Mouse (Mus musculus) stomach, embryonic 14.5 days (tissue): ENCODE data around the gene Ogfod3. TPM values are rescaled to one million over a fixed set of nuclear protein-coding genes. Genes with fewer than 3 reads are reported as not detected.

Experiments
- ATAC-seq: fragments of 200-750 bp; cut with Nextera tagmentation; 2 replicates; pipeline ENCODE4 v1.8.0; 2017; ENCODE audit warnings: low read depth, moderate TSS enrichment; ENCODE audit not compliant: insufficient number of reproducible peaks, insufficient read depth, low FRiP score
- H3K27ac ChIP-seq: fragments of 300-500 bp; sonication (generic); 2 replicates; pipeline ENCODE4 v1.5.1; 2014; ENCODE audit warnings: mild to moderate bottlenecking, low read length, moderate library complexity, mixed read lengths
- H3K27me3 ChIP-seq: fragments of 300-500 bp; sonication (generic); 2 replicates; pipeline ENCODE4 v1.6.1; 2014; ENCODE audit warnings: low read length, control low read depth, mixed read lengths; ENCODE audit not compliant: control insufficient read depth, insufficient read depth
- H3K36me3 ChIP-seq: fragments of 300-500 bp; sonication (generic); 2 replicates; pipeline ENCODE4 v1.6.1; 2014; ENCODE audit warnings: mild to moderate bottlenecking, control low read depth, low read length, moderate library complexity, mixed read lengths; ENCODE audit not compliant: control insufficient read depth, insufficient read depth
- H3K4me1 ChIP-seq: fragments of 300-500 bp; sonication (generic); 2 replicates; pipeline ENCODE4 v1.6.1; 2014; ENCODE audit warnings: low read length, control low read depth, mixed read lengths; ENCODE audit not compliant: control insufficient read depth, insufficient read depth
- H3K4me2 ChIP-seq: fragments of 300-500 bp; sonication (generic); replicated peaks from 2 replicates; pipeline ENCODE4 v1.6.1; 2014; ENCODE audit warnings: low read depth, low read length, control low read depth
- H3K4me3 ChIP-seq: fragments of 300-500 bp; sonication (generic); 2 replicates; pipeline ENCODE4 v1.5.1; 2014; ENCODE audit warnings: low read depth, low read length, control low read depth
- H3K9ac ChIP-seq: fragments of 300-500 bp; sonication (generic); replicated peaks from 2 replicates; pipeline ENCODE4 v1.6.1; 2014; ENCODE audit warnings: low read depth, mild to moderate bottlenecking, control low read depth, low read length, moderate library complexity, mixed read lengths
- H3K9me3 ChIP-seq: fragments of 300-500 bp; sonication (generic); 2 replicates; pipeline ENCODE4 v1.6.1; 2016; ENCODE audit warnings: low read depth, low read length, control low read depth; ENCODE audit not compliant: control insufficient read depth
- WGBS: fragments of 180-500 bp; shearing (Covaris S2); extraction: QIAGEN DNeasy Blood & Tissue Kit; methylation state at CpG from one replicate; pipeline ENCODE4 v1.1.7; 2014; 5-methylcytosine and 5-hydroxymethylcytosine counted together
- polyA plus RNA-seq: library from polyadenylated mRNA; unstranded; fragments of >200 nt; fragmentation: Nextera tagmentation; extraction: Ambion mirVana; gene quantifications from 2 replicates; pipeline ENCODE4 v1.2.1, GENCODE M21; 2014

Gene Ogfod3
- polyA plus RNA-seq, 1 experiment from 2014 or later: 34.7 TPM

GRCm38 (mm10) chr11:121148193-121148592, 56.3 kb downstream of the Ogfod3 start:
- H3K9me3 ChIP-seq: no peaks in the 10 kb centered on the region
- H3K4me3 ChIP-seq: no peak overlapping the region
- no peaks in the 10 kb centered on the region for H3K27me3 ChIP-seq
- no peak overlapping the region for H3K4me2 ChIP-seq
- no peak overlapping the region for H3K27ac ChIP-seq
- H3K9ac ChIP-seq: no peak overlapping the region
- ATAC-seq: no peak
- WGBS: 80% methylated on average over 3 of the region's 3 CpGs
- no peaks in the 10 kb centered on the region for H3K36me3 ChIP-seq
- H3K4me1 ChIP-seq: no peaks in the 10 kb centered on the region

DNA sequence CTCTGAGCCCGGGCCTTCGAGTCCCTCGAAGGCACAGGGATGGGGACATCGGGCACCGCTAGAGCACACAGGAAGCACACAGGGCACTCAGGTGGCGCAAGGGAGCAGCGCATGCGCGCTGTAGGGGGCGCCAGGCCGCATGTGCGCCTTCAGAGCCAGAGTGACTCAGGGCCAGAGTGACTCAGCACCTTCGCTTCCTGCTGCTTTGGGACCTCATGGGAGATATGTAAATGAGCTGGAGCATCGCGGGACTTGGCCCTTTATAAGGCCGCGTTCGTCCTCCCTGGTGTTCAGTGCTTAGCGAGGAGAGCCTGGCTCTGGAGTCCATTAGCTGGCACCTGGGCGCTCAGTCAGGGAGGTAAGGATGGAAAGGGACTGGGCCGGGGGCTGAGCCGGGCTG, 58.6 kb downstream of the Ogfod3 start, which contains the start of gene Tex19.1:
Tex19.1 (plus strand) TSS at position 279 of the 400 bp plus-strand sequence.
- Histone ChIP-seq H3K27me3 (no peaks in the 10 kb centered on the region), H3K9ac (no peak within 1 kb of the TSS), H3K27ac (no peak within 1 kb of the TSS), H3K4me2 (no peak within 1 kb of the TSS), H3K36me3 (no peaks in the 10 kb centered on the region), H3K9me3 (no peaks in the 10 kb centered on the region), H3K4me1 (no peaks in the 10 kb centered on the region), H3K4me3 (no peak within 1 kb of the TSS)
- ATAC-seq: no peak
- WGBS: 93% methylated on average over 22 of the region's 22 CpGs

- ATAC-seq: peak; percentile 77; the same call in 1 of the 2 replicates
- Histone ChIP-seq H3K4me2 (no peak overlapping the region), H3K9me3 (no peaks in the 10 kb centered on the region), H3K27me3 (no peaks in the 10 kb centered on the region), H3K4me3 (no peak overlapping the region), H3K27ac (no peak overlapping the region), H3K4me1 (no peaks in the 10 kb centered on the region), H3K9ac (no peak overlapping the region), H3K36me3 (no peaks in the 10 kb centered on the region)
- WGBS: 75% methylated on average over 9 of the region's 9 CpGs
Measured at GRCm38 (mm10) chr11:121143325-121144015, 61.0 kb downstream of the Ogfod3 start.

DNA sequence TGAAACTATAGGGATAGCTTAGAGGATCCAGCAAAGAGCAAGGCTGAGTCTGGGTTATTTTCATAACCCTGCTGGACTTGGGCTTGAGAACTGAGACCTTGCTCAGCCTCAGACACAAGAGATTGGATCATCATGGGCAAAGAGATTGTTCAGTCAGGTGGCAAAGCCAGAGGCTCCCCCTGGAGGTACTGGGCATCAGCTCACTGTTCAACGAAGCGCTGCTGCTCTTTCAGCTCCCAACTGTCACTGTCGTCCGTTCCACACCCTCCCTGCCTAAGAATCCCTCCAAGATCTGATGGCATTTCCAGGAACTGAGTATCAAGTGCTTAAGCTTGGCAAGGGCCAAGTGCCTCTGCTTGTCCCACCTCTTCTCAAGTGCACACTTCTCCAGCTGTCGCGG, 65.8 kb downstream of the Ogfod3 start:
- Histone ChIP-seq H3K36me3 (no peaks in the 10 kb centered on the region), H3K4me1 (no peaks in the 10 kb centered on the region), H3K27me3 (no peaks in the 10 kb centered on the region), H3K27ac (no peak overlapping the region), H3K9ac (no peak overlapping the region), H3K4me2 (no peak overlapping the region), H3K4me3 (no peak overlapping the region), H3K9me3 (no peaks in the 10 kb centered on the region)
- 42% methylated on average over 6 of the region's 6 CpGs for WGBS
- ATAC-seq: no peak

GRCm38 (mm10) chr11:121137682-121138081, 66.8 kb downstream of the Ogfod3 start:
- Histone ChIP-seq H3K27me3 (no peaks in the 10 kb centered on the region), H3K27ac (no peak overlapping the region), H3K36me3 (no peaks in the 10 kb centered on the region), H3K9ac (no peak overlapping the region), H3K4me3 (no peak overlapping the region), H3K4me2 (no peak overlapping the region), H3K9me3 (no peaks in the 10 kb centered on the region), H3K4me1 (no peaks in the 10 kb centered on the region)
- 84% methylated on average over 5 of the region's 5 CpGs for WGBS
- ATAC-seq: no peak

DNA sequence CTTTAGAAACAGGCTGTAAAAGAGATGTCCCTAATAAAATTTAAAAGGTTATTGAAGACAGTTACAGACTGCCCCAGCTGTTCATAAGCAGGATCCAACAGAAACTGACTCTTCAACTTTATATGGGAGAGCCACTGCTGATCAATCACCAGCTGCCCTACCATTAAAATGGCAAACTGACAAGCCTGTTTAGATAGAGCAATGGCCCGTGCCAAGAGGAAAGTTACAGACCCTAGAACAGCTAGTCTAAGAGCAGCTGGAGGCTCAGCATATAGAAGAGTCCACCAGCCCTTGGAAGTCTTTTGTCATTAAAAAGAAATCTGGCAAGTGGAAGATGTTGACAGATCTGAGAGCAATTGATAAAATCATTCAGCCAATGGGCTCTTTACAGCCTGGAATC, 69.9 kb downstream of the Ogfod3 start:
- Histone ChIP-seq H3K9me3 (no peaks in the 10 kb centered on the region), H3K27me3 (no peaks in the 10 kb centered on the region), H3K9ac (no peak overlapping the region), H3K4me1 (no peaks in the 10 kb centered on the region), H3K27ac (no peak overlapping the region), H3K4me3 (no peak overlapping the region), H3K36me3 (no peaks in the 10 kb centered on the region), H3K4me2 (no peak overlapping the region)
- no peak for ATAC-seq
- WGBS: 16% methylated on average over 1 of the region's 1 CpGs

DNA sequence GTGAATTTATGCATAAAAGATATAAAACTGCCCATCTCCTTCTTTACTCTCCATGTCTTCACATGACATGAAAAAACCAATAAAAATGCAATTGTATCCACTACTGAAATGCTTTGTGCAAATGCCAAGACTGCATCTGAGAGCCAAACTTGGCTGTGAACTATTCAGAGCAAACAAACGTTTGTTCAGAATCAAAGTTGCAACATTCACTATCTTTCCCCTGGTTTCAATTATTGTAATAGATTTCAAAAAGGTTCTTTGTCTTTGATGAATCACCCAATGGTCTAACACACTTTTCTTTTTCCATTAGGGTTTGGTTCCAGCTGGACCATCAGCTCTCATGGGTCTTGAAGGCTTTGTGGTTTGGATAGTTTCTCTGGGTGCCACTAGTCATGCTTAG, 74.9 kb downstream of the Ogfod3 start:
- H3K4me1 ChIP-seq: no peaks in the 10 kb centered on the region
- WGBS: 83% methylated on average over 1 of the region's 1 CpGs
- no peak overlapping the region for H3K4me3 ChIP-seq
- no peaks in the 10 kb centered on the region for H3K9me3 ChIP-seq
- H3K27ac ChIP-seq: no peak overlapping the region
- ATAC-seq: no peak
- H3K4me2 ChIP-seq: no peak overlapping the region
- no peaks in the 10 kb centered on the region for H3K36me3 ChIP-seq
- H3K27me3 ChIP-seq: no peaks in the 10 kb centered on the region
- H3K9ac ChIP-seq: no peak overlapping the region
